Mouse (Mus musculus) mouse embryonic stem cell (cell line): ENCODE data around the gene Anapc13.

Experiments
- in situ Hi-C, 2 experiments: fragments of 300-500 bp; cut with MboI; formaldehyde crosslinking; loops; 1 replicate in 1 of 2; 3 replicates in 1 of 2; pipeline ENCODE4 v1.14.3; 2019 to 2020; ENCODE audit warnings: low sequenced_read_pairs in 2 of 2, low pct_unique_long_range_greater_than_20kb in 1 of 2, mixed read lengths in 1 of 2; ENCODE audit not compliant: unreplicated experiment in 1 of 2

Anapc13 gene

GRCm38 (mm10) chr9:102651199-102651720 lies 25.2 kb downstream of the Anapc13 start:
- in situ Hi-C loops, result no loop called here

- in situ Hi-C loops, result no loop called here
Measured at GRCm38 (mm10) chr9:102656355-102657095, 30.4 kb downstream of the Anapc13 start.

GRCm38 (mm10) chr9:102668115-102668514 lies 42.0 kb downstream of the Anapc13 start:
- in situ Hi-C loops, result no loop called here

- in situ Hi-C loops, result no loop called here
Measured at GRCm38 (mm10) chr9:102668906-102669305, 42.8 kb downstream of the Anapc13 start.

- in situ Hi-C loops, result no loop called here
Measured at GRCm38 (mm10) chr9:102673381-102673780, 47.3 kb downstream of the Anapc13 start.

- in situ Hi-C loops, result no loop called here
Measured at GRCm38 (mm10) chr9:102675922-102676321, 49.8 kb downstream of the Anapc13 start.

GRCm38 (mm10) chr9:102681470-102681869 lies 55.4 kb downstream of the Anapc13 start:
- in situ Hi-C loops, result no loop called here
